ENCODE assay signal across 20 mouse cellular contexts in the genomic region with DNA sequence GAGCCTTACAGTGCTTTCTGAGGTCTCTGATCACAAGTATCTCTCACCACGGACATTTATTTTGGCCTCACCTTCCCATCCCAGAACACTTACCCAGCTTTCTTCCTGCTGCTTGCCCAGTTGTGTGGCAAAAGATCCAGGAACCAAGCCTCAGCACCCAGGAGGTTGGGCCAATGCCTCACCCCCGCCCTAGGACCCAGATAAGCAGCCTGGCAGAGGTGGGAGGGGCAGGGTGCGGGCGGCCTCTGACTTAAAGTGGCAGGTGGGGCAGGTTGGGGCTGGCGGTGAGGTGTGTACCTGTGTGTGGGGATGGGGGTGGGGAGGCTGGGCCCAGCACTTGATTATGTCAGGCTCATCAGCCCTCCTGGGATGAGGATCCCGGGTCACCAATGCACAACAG. TPM values are rescaled to one million over a fixed set of nuclear protein-coding genes. Genes with fewer than 3 reads are reported as not detected.
A peak's percentile ranks its signal among the peaks of the same experiment; 100 is the strongest.
DNase-seq lines count a peak whose midpoint lies in the region; ATAC-seq and TF ChIP-seq lines count a peak whose summit lies in the region.
"Had no signal": no experiment of that assay in that cellular context is flagged by ENCODE, and none has a peak within 500 bp of the region (broad histone marks: within the 10 kb centered on the region; RNA-seq: fewer than 3 reads in every experiment).

No protein-coding gene starts in this region.

- no peak overlapping the region for H3K9ac ChIP-seq in forebrain, embryonic 15.5 days (replicated peaks)
- H3K9ac ChIP-seq: heart, embryonic 13.5 days; lung, embryonic 15.5 days; neural tube, embryonic 15.5 days had no signal

- H3K27me3 ChIP-seq in small intestine, adult 2 months (ENCODE audit: control insufficient read depth, insufficient read depth, low read length), result no peaks in the 10 kb centered on the region
- no peaks in the 10 kb centered on the region for H3K27me3 ChIP-seq in forebrain, embryonic 15.5 days
- H3K27me3 ChIP-seq: heart, embryonic 13.5 days; lung, embryonic 15.5 days; neural tube, embryonic 15.5 days had no signal

- WGBS in large intestine, adult 2 months, result 37% methylated on average over 6 of the region's 6 CpGs
- WGBS in small intestine, adult 2 months, result 31% methylated on average over 6 of the region's 6 CpGs
- 91% methylated on average over 6 of the region's 6 CpGs for WGBS in forebrain, embryonic 15.5 days

- H3K4me3 ChIP-seq in small intestine, adult 2 months (ENCODE audit: low read depth, low read length), result peak overlapping the region; percentile 39
- H3K4me3 ChIP-seq in forebrain, embryonic 15.5 days, result no peak overlapping the region
- H3K4me3 ChIP-seq: heart, embryonic 13.5 days; lung, embryonic 15.5 days; midbrain, embryonic 10.5 days; neural tube, embryonic 15.5 days had no signal

- peaks cover 5% of the 10 kb centered on the region for H3K36me3 ChIP-seq in small intestine, adult 2 months (ENCODE audit: control insufficient read depth, insufficient read depth, low read length)
- H3K36me3 ChIP-seq in forebrain, embryonic 15.5 days, result peaks cover 38% of the 10 kb centered on the region

- no peaks in the 10 kb centered on the region for H3K9me3 ChIP-seq in forebrain, embryonic 15.5 days
- H3K9me3 ChIP-seq: G1E; heart, embryonic 13.5 days; lung, embryonic 15.5 days; midbrain, embryonic 10.5 days; neural tube, embryonic 15.5 days had no signal

- no peak overlapping the region for H3K4me2 ChIP-seq in forebrain, embryonic 15.5 days (replicated peaks)
- H3K4me2 ChIP-seq: heart, embryonic 13.5 days; lung, embryonic 15.5 days; neural tube, embryonic 15.5 days had no signal

- TF ChIP-seq CTCF in small intestine, adult 2 months (IDR thresholded peaks at IDR 0.05; ENCODE audit: extremely low read depth, insufficient read length, insufficient replicate concordance, low read depth, low read length), result no peak

- H3K27ac ChIP-seq in small intestine, adult 2 months (ENCODE audit: insufficient read depth, low read depth, low read length), result no peak overlapping the region
- no peak overlapping the region for H3K27ac ChIP-seq in forebrain, embryonic 15.5 days (replicated peaks)
- H3K27ac ChIP-seq: heart, embryonic 13.5 days; lung, embryonic 15.5 days; midbrain, embryonic 10.5 days; neural tube, embryonic 15.5 days had no signal

- no peak for TF ChIP-seq POLR2A in small intestine, adult 2 months (IDR thresholded peaks at IDR 0.05; ENCODE audit: low read depth, low read length)

- no peak for ATAC-seq in forebrain, embryonic 15.5 days (replicated peaks)
- ATAC-seq: forebrain, embryonic 14.5 days; hindbrain, embryonic 16.5 days had no signal

- peaks cover 43% of the 10 kb centered on the region for H3K4me1 ChIP-seq in small intestine, adult 2 months (ENCODE audit: control insufficient read depth, insufficient read depth, insufficient read length, low read length)
- peaks cover 17% of the 10 kb centered on the region for H3K4me1 ChIP-seq in forebrain, embryonic 15.5 days

- DNase-seq in lung, postnatal 25 days (ENCODE audit: low spot score), result peak; percentile 49
- no peak for DNase-seq in lung, postnatal 10 days
- peak; percentile 70 for DNase-seq in large intestine, adult 2 months (ENCODE audit: low read depth, low spot score)
- no peak for DNase-seq in adrenal gland, adult (ENCODE audit: inconsistent age in 2 of 2, low spot score in 1 of 2)
- DNase-seq in frontal cortex, postnatal 36 days (ENCODE audit: low spot score in 2 of 2), result no peak
- DNase-seq: cerebellum, postnatal 36 days; heart, postnatal 36 days; kidney, adult 8-10 months; kidney, postnatal 36 days; thymus, postnatal 14 days had no signal

RNA-seq across cellular contexts. Expression of a gene that starts 21.9 kb away (rescaled TPM):
- 33.9 and 37.0 TPM in 2 replicates for polyA plus RNA-seq in large intestine, adult 2 months (2012; rRNA removed)
- 29.8 and 34.1 TPM in 2 replicates for polyA plus RNA-seq in small intestine, adult 2 months (2012; rRNA removed)
- 46.4 and 50.0 TPM in 2 replicates for polyA plus RNA-seq in forebrain, embryonic 15.5 days (2015; fragmentation: Nextera tagmentation; extraction: Ambion mirVana)

RNA-seq across cellular contexts. Expression of a gene that starts 40.0 kb away (rescaled TPM):
- polyA plus RNA-seq in large intestine, adult 2 months (2012; rRNA removed), result 24.4 and 96.0 TPM in 2 replicates
- polyA plus RNA-seq in small intestine, adult 2 months (2012; rRNA removed), result 131 and 183 TPM in 2 replicates
- polyA plus RNA-seq in forebrain, embryonic 15.5 days (2015; fragmentation: Nextera tagmentation; extraction: Ambion mirVana), result not detected in 2 replicates
- polyA plus RNA-seq: forebrain, embryonic 14.5 days; G1E; heart, embryonic 13.5 days; hindbrain, embryonic 16.5 days; limb, embryonic 14.5 days; lung, embryonic 15.5 days; midbrain, embryonic 10.5 days; neural tube, embryonic 15.5 days had no signal

RNA-seq across cellular contexts. Expression of a gene that starts 54.6 kb away (rescaled TPM):
- 57.8 and 73.6 TPM in 2 replicates for polyA plus RNA-seq in large intestine, adult 2 months (2012; rRNA removed)
- 19.3 and 47.9 TPM in 2 replicates for polyA plus RNA-seq in small intestine, adult 2 months (2012; rRNA removed)
- 134 and 139 TPM in 2 replicates for polyA plus RNA-seq in forebrain, embryonic 15.5 days (2015; fragmentation: Nextera tagmentation; extraction: Ambion mirVana)

RNA-seq across cellular contexts. Expression of a gene that starts 54.6 kb away (rescaled TPM):
- 34.8 and 43.1 TPM in 2 replicates for polyA plus RNA-seq in large intestine, adult 2 months (2012; rRNA removed)
- polyA plus RNA-seq in small intestine, adult 2 months (2012; rRNA removed), result 13.4 and 26.2 TPM in 2 replicates
- 174 and 179 TPM in 2 replicates for polyA plus RNA-seq in forebrain, embryonic 15.5 days (2015; fragmentation: Nextera tagmentation; extraction: Ambion mirVana)

Comparison
In these comparisons a context has a peak if more than half of its experiments do, and no peak if none do; other contexts are left out.
1. DNase-seq: peak in lung, postnatal 25 days (single experiment) and large intestine, adult 2 months (single experiment); none in lung, postnatal 10 days (single experiment), adrenal gland, adult (0 of 2) and frontal cortex, postnatal 36 days (0 of 2).
2. RNA of a gene that starts 40.0 kb away (polyA plus RNA-seq): 131 to 183 TPM in small intestine, adult 2 months and 24.4 to 96.0 TPM in large intestine, adult 2 months; not detected in forebrain, embryonic 15.5 days; every median in the first group is over 10 times any median in the second.